Mouse (Mus musculus): ENCODE measurements around the gene Ttyh2. TPM values are rescaled to one million over a fixed set of nuclear protein-coding genes. Genes with fewer than 3 reads are reported as not detected.
A peak's percentile ranks its signal among the peaks of the same experiment; 100 is the strongest.

The Ttyh2 gene
- total RNA-seq, 1 experiment from 2014 or later = 3.5 TPM

DNA sequence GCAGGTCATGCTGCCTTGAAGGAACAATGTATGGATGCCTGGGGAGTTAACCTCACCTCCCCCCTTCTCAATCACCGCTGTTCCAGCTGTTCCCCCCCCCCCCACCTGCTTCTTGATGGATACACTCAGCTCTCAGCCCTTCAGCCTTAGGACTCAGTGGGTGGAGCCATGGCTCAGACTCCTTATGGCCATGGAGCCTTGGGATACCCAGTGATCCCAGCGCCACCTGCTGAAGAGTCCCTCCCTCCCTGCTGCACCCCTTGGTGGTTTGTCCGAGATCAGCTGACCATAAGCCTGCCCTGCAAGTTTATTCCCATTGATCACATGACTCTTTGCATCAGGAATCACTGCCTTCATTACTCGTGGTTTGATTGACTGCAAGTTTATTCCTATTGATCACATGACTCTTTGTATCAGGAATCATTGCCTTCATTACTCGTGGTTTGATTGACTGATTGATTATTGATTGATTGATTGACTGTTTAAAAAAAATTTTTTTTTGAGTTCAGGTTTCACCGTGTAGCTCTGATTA lies 54.7 kb downstream of the Ttyh2 start:
- ATAC-seq (ENCODE audit: extremely low read depth, insufficient number of reproducible peaks, low FRiP score, poor library complexity, severe bottlenecking) = no peak

DNA sequence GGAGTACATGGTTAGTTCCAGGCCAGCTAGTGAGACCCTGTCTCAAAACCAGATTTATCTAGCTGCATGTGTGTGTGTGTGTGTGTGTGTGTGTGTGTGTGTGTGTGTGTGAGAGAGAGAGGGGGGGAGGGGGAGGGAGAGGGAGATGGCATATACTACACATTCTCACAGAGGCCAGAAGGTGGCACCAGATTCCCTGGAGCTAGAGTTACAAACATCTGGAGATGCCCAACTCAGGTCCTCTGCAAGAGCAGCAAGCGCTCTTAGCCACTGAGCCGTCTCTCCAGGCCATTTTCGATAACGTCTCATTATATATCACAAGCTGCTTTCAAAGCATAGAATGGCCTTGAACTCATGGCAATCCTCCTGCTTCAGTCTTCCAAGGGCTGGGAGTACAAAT lies 56.5 kb downstream of the Ttyh2 start:
- ATAC-seq (ENCODE audit: extremely low read depth, insufficient number of reproducible peaks, low FRiP score, poor library complexity, severe bottlenecking) = no peak

DNA sequence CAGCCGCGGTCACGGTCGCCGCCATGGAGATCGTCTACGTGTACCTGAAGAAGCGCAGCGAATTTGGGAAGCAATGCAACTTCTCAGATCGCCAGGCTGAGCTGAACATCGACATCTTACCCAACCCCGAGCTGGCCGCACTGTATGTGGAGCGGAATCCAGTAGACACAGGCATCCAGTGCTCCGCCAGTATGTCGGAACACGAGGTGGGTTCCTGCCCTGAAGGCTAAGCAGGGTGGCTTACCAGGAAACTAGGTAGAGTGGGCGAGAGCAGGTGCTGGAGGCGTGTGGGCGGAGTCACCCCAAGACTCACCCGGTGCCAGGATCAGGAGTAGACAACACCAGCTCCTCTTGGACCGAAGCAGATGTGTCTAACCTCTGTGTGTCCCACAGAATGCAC lies 57.7 kb downstream of the Ttyh2 start:
- ATAC-seq (ENCODE audit: extremely low read depth, insufficient number of reproducible peaks, low FRiP score, poor library complexity, severe bottlenecking) = no peak

DNA sequence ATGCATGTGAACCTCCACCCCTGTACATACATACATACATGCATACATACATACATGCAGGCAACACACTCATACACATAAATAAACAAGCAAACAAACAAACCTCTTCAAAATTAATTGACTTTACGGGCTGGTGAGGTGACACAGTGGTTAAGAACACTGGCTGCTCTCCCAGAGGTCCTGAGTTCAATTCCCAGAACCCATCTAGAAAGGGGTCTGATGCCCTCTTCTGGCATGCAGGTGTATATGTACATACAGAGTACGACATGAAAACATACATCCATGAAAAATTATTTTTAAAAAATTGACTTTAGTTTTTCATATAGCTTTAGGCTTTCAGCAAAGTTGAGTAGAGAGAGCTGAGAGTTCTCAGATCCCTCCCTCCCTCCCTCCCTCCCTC lies 60.9 kb downstream of the Ttyh2 start:
- ATAC-seq (ENCODE audit: extremely low read depth, insufficient number of reproducible peaks, low FRiP score, poor library complexity, severe bottlenecking) = no peak

DNA sequence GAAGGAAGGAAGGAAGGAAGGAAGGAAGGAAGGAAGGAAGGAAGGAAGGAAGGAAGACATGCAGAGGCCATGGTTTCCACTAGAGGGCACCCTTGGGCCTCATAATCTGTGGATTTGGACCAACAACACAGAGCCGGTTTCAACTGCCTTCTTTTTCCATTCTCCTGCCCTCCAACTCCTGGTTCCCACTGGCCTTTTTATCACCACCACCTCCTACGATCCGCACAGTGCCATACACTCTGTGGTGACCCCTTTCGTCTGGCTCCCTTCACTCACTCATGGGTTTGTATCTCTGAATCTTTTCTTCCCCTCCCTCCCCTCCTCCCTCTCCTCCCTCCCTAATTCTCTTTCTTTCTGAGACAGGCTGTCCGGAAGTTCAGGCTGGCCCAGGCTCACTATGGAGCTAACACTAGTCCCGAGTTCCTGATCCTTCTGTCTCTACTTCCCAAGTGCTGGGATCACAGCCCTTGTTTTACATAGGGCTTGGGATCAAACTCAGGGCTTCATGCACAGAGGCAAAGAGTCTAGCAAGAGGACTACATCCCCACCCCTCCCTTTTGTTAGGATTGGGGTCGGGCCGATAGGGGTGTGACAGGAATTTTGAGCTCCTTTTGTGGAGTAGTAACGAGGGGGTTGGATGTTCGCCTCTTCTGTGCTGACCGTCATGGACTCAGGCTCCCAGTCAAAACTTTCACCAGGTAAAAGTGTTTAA lies 61.8 kb downstream of the Ttyh2 start:
- ATAC-seq (ENCODE audit: extremely low read depth, insufficient number of reproducible peaks, low FRiP score, poor library complexity, severe bottlenecking) = no peak

DNA sequence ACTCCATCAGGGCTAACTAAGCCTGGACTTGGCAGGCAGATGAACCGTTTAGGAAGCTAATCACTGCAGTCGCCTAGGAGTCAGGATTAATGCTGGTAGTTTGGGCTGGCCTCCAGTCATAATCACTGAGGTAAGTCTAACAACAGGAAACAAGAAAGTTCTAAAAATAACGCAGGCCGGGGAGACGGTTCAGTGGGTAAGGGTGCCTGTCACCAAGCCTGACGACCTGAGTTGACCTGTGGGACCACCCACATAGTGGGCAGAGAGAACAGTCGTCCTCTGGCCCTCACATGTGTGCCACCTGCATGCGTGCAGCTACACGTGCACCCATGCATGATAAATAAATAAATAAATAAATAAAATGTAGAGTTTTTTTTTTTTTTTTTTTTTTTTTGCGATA lies 65.4 kb downstream of the Ttyh2 start:
- peak; percentile 69 for ATAC-seq (ENCODE audit: extremely low read depth, insufficient number of reproducible peaks, low FRiP score, poor library complexity, severe bottlenecking)

DNA sequence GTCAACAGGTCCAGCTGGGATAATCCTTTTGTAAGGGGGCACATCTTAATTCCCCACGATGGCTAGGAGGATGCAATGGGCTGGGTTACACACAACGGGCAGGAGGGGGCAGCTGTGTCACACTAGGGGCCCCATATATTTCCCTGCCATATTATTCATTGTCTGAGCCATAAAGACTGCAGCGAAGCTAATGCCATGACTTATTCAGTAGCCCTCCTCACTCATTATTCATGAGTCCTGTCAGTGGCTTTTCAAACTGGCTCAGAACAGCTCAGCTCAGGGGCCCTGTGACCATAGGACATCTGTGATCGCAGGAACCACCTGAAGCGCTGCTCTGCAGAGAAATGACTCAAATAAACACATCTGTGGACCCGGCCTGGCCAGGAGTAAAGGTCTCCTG lies 66.2 kb downstream of the Ttyh2 start:
- ATAC-seq (ENCODE audit: extremely low read depth, insufficient number of reproducible peaks, low FRiP score, poor library complexity, severe bottlenecking) = no peak

DNA sequence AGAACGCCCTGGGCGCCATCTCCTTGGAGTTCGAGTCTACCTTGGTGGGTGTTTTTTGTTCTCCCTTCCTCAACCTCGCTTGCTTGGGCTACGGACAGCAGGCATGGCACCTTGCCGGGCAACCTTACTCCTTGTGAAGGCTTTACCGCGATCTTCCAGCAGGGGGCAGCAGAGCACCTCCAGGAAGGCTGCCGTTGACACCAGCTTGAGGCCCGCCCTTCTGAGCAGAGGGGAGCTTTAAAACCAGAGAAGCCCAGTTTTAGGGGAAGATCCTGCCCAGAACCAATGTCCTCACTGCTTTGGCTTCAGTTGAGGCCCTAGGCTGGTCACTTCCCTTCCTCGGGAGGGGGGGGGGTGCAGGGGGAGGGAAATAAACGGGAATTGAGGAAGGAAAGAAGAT lies 69.9 kb downstream of the Ttyh2 start:
- ATAC-seq (ENCODE audit: extremely low read depth, insufficient number of reproducible peaks, low FRiP score, poor library complexity, severe bottlenecking) = peak; percentile 74

DNA sequence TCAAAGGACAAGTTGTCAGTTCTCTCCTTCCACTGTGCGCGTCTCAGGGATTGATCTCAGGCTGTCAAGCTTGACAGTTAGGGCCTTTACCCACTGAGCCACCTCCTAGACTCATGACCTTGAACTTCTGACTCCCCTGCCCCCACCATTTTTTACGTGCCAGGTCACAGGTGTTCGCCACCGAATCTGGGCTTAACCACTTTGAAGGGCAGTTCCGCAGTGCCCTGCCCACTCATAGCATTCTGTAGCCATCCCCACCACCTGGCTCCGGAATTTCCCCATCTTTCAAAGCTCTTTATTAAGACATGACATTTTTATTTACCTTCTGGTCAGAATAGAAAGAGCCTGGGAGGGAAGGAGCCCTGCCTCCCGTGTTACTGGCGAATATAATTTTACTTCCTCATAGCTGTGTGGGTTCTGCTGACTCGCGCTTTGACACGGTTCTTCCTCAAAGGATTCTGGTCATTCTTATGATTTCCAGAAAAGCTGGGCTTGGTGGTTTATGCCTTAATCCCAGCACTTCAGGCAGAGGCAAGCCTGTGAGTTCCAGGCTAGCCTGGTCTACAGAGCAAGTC lies 72.4 kb downstream of the Ttyh2 start:
- no peak for ATAC-seq (ENCODE audit: extremely low read depth, insufficient number of reproducible peaks, low FRiP score, poor library complexity, severe bottlenecking)

DNA sequence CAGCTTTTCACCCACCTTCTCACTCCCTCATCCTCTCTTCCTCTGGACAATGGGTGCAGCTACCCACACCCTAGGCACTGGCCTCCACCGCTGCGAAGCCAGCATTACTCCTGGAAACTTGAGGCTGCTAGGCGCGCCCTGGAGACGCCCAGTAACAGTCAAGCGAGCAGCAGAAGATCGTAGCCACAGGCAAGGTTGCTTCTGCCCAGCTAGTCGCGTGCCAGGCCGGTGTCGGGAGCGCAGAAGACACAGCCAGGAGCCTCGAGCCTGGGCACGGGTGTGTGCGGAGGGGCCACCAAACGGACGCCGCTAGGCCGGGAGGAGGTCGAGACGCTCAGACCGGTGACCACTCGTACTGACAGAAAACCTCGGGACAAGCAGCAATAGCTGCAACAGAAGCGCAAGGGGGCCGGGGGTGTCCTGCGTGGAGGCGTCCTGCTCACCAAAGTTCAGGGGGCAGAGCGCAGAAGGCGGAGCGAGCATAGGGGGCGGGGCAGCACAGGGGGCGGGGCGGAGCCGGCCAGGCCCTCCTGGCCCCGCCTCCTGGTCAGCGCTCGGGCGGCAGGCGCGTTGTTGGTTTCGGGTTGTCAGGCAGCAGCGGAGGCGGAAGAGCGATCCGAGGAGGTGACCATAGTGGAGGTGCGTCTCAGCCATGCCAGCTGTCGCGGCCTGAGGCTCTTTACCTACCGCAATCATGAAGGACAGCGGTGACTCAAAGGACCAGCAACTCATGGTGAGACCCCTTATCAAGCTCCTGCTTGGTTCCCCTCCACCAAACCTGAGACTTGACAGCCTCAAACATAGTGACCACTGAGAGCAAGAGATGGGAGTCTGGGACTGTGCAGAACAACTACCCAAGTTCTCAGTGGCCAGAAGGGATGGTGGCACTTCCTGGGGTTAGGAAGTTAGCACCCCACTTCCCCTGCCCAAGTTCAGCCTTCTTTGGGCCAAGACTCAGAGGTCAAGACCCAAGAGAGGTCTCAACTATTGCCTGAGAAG lies 89.9 kb downstream of the Ttyh2 start, which contains the start of gene Kif19a:
Gene Kif19a, plus strand, starts transcription at position 569 of the 999 bp plus-strand sequence.
- peak; percentile 47; the same call in 1 of the 2 replicates for ATAC-seq (ENCODE audit: extremely low read depth, insufficient number of reproducible peaks, low FRiP score, poor library complexity, severe bottlenecking)

DNA sequence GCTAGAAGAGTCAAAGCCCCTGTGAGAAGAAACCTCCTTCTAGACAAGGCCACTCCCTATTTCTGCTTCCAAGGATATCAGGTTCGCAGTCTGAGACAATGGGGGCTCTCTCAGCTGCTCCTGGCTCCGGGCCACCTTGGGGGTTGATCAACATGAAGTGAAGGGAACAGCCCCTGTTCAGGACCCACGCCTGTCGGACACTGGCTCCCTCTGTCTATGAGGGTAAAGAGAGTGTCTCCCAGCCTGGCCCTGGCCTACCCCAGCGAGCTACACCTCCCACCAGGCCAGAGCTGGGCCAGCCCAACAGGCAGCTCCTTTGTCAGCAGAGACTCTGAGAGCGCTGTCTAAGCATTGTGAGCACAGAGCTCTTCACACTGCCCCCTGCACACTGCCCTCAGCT lies 94.7 kb downstream of the Ttyh2 start:
- no peak for ATAC-seq (ENCODE audit: extremely low read depth, insufficient number of reproducible peaks, low FRiP score, poor library complexity, severe bottlenecking)

Other genes with a start within 250 kb of the Ttyh2 start
- gene Rpl38, start 6.9 kb upstream of the Ttyh2 start, total RNA-seq (2017) = 671 and 750 TPM in 2 replicates
- 0.35 and 0.61 TPM in 2 replicates for gene Dnaic2, start 52.0 kb downstream of the Ttyh2 start, total RNA-seq (2017)
- gene Kif19a, start 90.0 kb downstream of the Ttyh2 start, total RNA-seq (2017) = 3.1 and 5.4 TPM in 2 replicates
- gene Btbd17, start 120.5 kb downstream of the Ttyh2 start, total RNA-seq (2017) = not detected in 2 replicates
- not detected in 2 replicates for gene Gpr142, start 123.5 kb downstream of the Ttyh2 start, total RNA-seq (2017)
- gene Gprc5c, start 175.7 kb downstream of the Ttyh2 start, total RNA-seq (2017) = 0.37 and 1.0 TPM in 2 replicates
- gene Cd300a, start 214.6 kb downstream of the Ttyh2 start, total RNA-seq (2017) = 100 and 105 TPM in 2 replicates